Mouse (Mus musculus): Measurements from ENCODE around the gene Gm2663. TPM values are rescaled to one million over a fixed set of nuclear protein-coding genes. Genes with fewer than 3 reads are reported as not detected.
"Not testable (repeated sequence)": the region's sequence is repeated elsewhere in the genome, so short reads cannot be mapped to it uniquely, and the experiment has no call there.

Gm2663 gene
- not detected in 2 replicates for polyA plus RNA-seq (2014; fragmentation: Nextera tagmentation; extraction: Ambion mirVana)

DNA sequence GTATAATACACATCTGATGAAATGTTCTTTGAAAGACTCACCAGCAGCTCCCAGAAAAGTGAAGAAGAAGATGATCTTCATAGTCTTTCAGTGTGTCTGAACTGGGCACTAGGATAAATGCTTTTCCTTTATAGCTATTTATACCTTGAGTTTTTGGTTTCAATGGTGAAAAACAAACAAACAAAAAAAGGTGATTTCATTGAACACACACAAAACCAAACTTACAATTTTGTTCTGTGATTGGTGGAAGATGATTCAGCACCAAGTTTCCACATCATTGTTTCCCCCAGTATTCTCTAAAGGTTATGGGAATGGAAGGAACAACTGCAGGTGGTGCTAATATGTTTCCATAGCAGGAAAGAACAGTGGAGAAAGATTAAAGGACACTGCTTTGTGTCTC is at the start of gene Gm2663:
TSS of gene Gm2663 (minus strand) at position 101 of the 400 bp plus-strand sequence.
- not testable (repeated sequence) for H3K4me2 ChIP-seq; H3K36me3 ChIP-seq (ENCODE audit: control insufficient read depth, insufficient read depth, low read length); DNase-seq (ENCODE audit: low spot score); H3K9ac ChIP-seq (ENCODE audit: low read depth, low read length); H3K9me3 ChIP-seq (ENCODE audit: control insufficient read depth, low read length); H3K27me3 ChIP-seq (replicated peaks; ENCODE audit: control insufficient read depth, insufficient read depth, low read length); H3K4me1 ChIP-seq (replicated peaks; ENCODE audit: control insufficient read depth, insufficient read depth, low read length); ATAC-seq (replicated peaks; ENCODE audit: low FRiP score); H3K4me3 ChIP-seq (ENCODE audit: low read depth, low read length); H3K27ac ChIP-seq (ENCODE audit: low read depth, low read length)

DNA sequence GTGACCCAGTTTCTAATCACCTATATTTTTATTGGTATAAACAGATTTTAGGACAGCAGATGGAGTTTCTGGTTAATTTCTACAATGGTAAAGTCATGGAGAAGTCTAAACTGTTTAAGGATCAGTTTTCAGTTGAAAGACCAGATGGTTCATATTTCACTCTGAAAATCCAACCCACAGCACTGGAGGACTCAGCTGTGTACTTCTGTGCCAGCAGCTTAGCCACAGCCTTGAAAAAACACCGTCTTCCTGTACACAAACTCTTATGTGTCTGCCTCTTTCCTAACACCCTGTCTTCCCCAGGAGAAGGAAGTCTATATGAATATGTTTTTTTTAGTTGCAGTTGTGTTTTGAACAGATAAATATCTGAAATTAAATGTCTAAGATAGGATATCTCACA is 49.3 kb upstream of the Gm2663 start:
- Histone ChIP-seq H3K36me3 (ENCODE audit: control insufficient read depth, insufficient read depth, low read length) (no peaks in the 10 kb centered on the region), H3K4me3 (ENCODE audit: low read depth, low read length) (no peak overlapping the region), H3K9ac (ENCODE audit: low read depth, low read length) (no peak overlapping the region), H3K4me2 (no peak overlapping the region), H3K9me3 (ENCODE audit: control insufficient read depth, low read length) (no peaks in the 10 kb centered on the region), H3K27me3 (replicated peaks; ENCODE audit: control insufficient read depth, insufficient read depth, low read length) (no peaks in the 10 kb centered on the region), H3K4me1 (replicated peaks; ENCODE audit: control insufficient read depth, insufficient read depth, low read length) (no peaks in the 10 kb centered on the region), H3K27ac (ENCODE audit: low read depth, low read length) (no peak overlapping the region)
- 62% methylated on average over 1 of the region's 1 CpGs for WGBS
- DNase-seq (ENCODE audit: low spot score) (no peak), ATAC-seq (replicated peaks; ENCODE audit: low FRiP score) (no peak)

DNA sequence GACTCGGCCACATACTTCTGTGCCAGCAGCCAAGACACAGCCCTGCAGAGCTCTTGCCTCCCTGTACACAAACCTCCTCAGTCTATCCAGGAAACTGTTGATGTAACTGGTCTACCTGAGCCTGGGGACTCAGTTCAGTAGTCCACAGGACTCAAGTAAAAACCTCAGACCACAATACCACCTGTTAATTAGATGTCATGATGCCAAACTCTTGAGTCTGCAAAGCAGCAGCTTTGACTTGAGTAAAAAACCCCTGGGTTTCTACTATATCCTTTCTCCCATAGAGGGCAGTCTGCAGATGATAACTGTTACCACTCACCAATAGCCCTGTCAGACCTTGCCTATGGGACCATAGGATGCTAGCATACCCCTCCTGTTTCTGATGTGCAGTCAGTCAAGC is 48.7 kb upstream of the Gm2663 start:
- DNase-seq (ENCODE audit: low spot score) (no peak), ATAC-seq (replicated peaks; ENCODE audit: low FRiP score) (no peak)
- no peak overlapping the region for H3K9ac ChIP-seq (ENCODE audit: low read depth, low read length)
- 77% methylated on average over 1 of the region's 1 CpGs for WGBS
- no peaks in the 10 kb centered on the region for H3K36me3 ChIP-seq (ENCODE audit: control insufficient read depth, insufficient read depth, low read length)
- H3K27ac ChIP-seq (ENCODE audit: low read depth, low read length): no peak overlapping the region
- H3K27me3 ChIP-seq (replicated peaks; ENCODE audit: control insufficient read depth, insufficient read depth, low read length): no peaks in the 10 kb centered on the region
- H3K4me2 ChIP-seq: no peak overlapping the region
- no peaks in the 10 kb centered on the region for H3K9me3 ChIP-seq (ENCODE audit: control insufficient read depth, low read length)
- no peaks in the 10 kb centered on the region for H3K4me1 ChIP-seq (replicated peaks; ENCODE audit: control insufficient read depth, insufficient read depth, low read length)
- no peak overlapping the region for H3K4me3 ChIP-seq (ENCODE audit: low read depth, low read length)

DNA sequence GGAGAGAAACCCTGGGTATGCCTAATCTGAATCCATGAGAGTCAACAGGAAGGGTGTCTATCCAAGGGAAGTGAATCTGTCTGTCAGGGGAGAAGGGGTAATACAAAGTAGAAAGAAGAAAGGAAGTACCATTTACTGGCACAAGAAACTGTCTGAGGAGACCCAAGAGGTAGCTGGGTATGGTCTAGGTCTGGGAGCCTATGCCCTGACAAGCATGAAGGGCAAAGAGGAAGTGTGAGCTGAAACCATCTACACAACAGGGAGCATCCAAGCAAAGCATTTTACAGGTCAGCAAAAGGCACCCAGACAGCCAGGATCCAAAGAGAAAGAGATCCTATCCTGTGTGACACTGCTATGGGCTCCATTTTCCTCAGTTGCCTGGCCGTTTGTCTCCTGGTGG is 47.9 kb upstream of the Gm2663 start:
- WGBS: 76% methylated on average over 1 of the region's 1 CpGs
- no peak overlapping the region for H3K27ac ChIP-seq (ENCODE audit: low read depth, low read length)
- DNase-seq (ENCODE audit: low spot score): no peak
- no peaks in the 10 kb centered on the region for H3K36me3 ChIP-seq (ENCODE audit: control insufficient read depth, insufficient read depth, low read length)
- no peaks in the 10 kb centered on the region for H3K9me3 ChIP-seq (ENCODE audit: control insufficient read depth, low read length)
- H3K4me1 ChIP-seq (replicated peaks; ENCODE audit: control insufficient read depth, insufficient read depth, low read length): no peaks in the 10 kb centered on the region
- H3K9ac ChIP-seq (ENCODE audit: low read depth, low read length): no peak overlapping the region
- H3K4me2 ChIP-seq: no peak overlapping the region
- ATAC-seq (replicated peaks; ENCODE audit: low FRiP score): no peak
- no peaks in the 10 kb centered on the region for H3K27me3 ChIP-seq (replicated peaks; ENCODE audit: control insufficient read depth, insufficient read depth, low read length)
- H3K4me3 ChIP-seq (ENCODE audit: low read depth, low read length): no peak overlapping the region

DNA sequence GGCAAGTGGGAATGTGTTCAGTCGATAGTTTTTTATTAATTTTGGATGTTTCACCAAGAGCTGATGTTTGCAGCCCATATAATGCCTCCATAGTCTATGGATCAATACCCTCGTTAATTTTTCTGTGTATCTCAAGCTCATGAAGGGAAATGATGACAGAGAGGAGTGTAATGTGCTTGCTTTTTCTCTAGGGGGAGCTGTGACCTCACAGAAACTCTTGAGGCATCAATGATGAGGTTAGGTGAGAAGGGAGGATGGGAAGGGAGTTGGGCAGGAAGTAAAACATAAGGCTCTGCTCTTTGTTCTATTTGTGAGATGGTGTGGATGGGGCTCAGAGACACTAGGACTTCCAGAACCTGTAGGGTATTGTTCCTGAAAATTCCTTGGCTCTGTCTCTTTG is 47.3 kb upstream of the Gm2663 start:
- 52% methylated on average over 2 of the region's 2 CpGs for WGBS
- H3K4me2 ChIP-seq: no peak overlapping the region
- DNase-seq (ENCODE audit: low spot score) (no peak), ATAC-seq (replicated peaks; ENCODE audit: low FRiP score) (no peak)
- H3K36me3 ChIP-seq (ENCODE audit: control insufficient read depth, insufficient read depth, low read length): no peaks in the 10 kb centered on the region
- no peaks in the 10 kb centered on the region for H3K4me1 ChIP-seq (replicated peaks; ENCODE audit: control insufficient read depth, insufficient read depth, low read length)
- no peaks in the 10 kb centered on the region for H3K27me3 ChIP-seq (replicated peaks; ENCODE audit: control insufficient read depth, insufficient read depth, low read length)
- H3K9ac ChIP-seq (ENCODE audit: low read depth, low read length): no peak overlapping the region
- H3K27ac ChIP-seq (ENCODE audit: low read depth, low read length): no peak overlapping the region
- no peaks in the 10 kb centered on the region for H3K9me3 ChIP-seq (ENCODE audit: control insufficient read depth, low read length)
- H3K4me3 ChIP-seq (ENCODE audit: low read depth, low read length): no peak overlapping the region

DNA sequence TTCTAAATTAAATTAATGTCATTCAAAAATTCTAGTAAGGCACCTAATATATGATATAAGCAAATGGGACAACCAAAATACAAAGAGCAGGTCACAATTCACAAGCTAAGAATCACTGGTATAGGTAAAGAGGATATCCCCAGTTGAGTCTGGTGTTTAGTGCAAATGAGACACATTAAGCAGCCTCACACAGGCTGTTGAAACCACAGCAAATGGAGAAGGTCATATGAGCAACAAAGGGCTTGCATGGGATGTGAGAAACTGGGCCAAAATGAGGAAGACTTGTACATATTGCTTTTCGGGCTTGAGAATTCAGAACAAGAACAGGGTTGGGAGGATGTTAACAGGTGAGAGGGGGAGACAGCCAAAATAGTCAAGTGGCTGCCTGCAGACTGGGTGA is 45.5 kb upstream of the Gm2663 start:
- Histone ChIP-seq H3K27me3 (replicated peaks; ENCODE audit: control insufficient read depth, insufficient read depth, low read length) (no peaks in the 10 kb centered on the region), H3K4me1 (replicated peaks; ENCODE audit: control insufficient read depth, insufficient read depth, low read length) (no peaks in the 10 kb centered on the region), H3K27ac (ENCODE audit: low read depth, low read length) (no peak overlapping the region), H3K4me3 (ENCODE audit: low read depth, low read length) (no peak overlapping the region), H3K9ac (ENCODE audit: low read depth, low read length) (no peak overlapping the region), H3K36me3 (ENCODE audit: control insufficient read depth, insufficient read depth, low read length) (no peaks in the 10 kb centered on the region), H3K4me2 (no peak overlapping the region), H3K9me3 (ENCODE audit: control insufficient read depth, low read length) (no peaks in the 10 kb centered on the region)
- ATAC-seq (replicated peaks; ENCODE audit: low FRiP score) (no peak), DNase-seq (ENCODE audit: low spot score) (no peak)
- WGBS: 65% methylated on average over 1 of the region's 1 CpGs

DNA sequence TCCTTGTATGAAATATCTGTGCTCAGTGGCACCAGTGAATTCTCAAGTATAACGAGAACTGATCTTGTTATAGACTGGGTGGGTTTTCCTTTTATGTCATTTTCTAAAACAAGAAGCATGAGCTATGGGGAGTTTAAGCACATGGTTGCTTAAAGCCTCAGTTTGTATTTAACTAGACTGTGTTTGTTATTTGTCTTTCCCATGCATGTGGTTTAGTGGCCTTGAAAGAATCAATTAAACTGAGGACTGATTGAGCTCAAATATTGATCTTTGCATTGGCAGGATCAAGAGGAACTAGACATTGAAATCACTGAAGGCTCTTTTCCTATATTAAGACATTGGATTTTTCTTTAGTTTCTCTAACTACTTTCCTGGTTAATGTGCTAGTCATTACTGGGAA is 45.0 kb upstream of the Gm2663 start:
- H3K4me3 ChIP-seq (ENCODE audit: low read depth, low read length): no peak overlapping the region
- ATAC-seq (replicated peaks; ENCODE audit: low FRiP score) (no peak), DNase-seq (ENCODE audit: low spot score) (no peak)
- no peaks in the 10 kb centered on the region for H3K27me3 ChIP-seq (replicated peaks; ENCODE audit: control insufficient read depth, insufficient read depth, low read length)
- no peak overlapping the region for H3K27ac ChIP-seq (ENCODE audit: low read depth, low read length)
- H3K9ac ChIP-seq (ENCODE audit: low read depth, low read length): no peak overlapping the region
- H3K4me2 ChIP-seq: no peak overlapping the region
- H3K36me3 ChIP-seq (ENCODE audit: control insufficient read depth, insufficient read depth, low read length): no peaks in the 10 kb centered on the region
- H3K4me1 ChIP-seq (replicated peaks; ENCODE audit: control insufficient read depth, insufficient read depth, low read length): no peaks in the 10 kb centered on the region
- 67% methylated on average over 1 of the region's 1 CpGs for whole genome bisulfite sequencing
- H3K9me3 ChIP-seq (ENCODE audit: control insufficient read depth, low read length): no peaks in the 10 kb centered on the region

DNA sequence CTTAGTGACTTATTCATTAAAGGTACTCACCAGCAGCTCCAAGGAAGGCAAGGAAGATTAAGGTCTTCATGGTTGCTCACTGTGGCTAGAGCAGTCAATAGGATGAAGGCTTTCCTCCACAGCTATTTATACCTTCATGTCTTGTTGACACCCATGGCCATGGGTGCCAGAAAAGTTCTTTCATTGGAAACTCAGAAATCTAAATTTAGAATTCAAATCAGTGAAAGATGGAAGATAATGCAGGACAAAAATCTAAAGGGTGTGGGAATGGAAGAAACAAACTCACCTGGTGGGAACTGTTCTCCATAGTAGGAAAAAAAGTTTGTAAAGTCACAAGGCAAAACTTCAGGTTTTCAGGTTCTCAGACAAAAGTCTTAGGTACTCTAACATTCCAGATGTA is 36.1 kb upstream of the Gm2663 start, which contains the start of gene 2210010C04Rik:
TSS of gene 2210010C04Rik (minus strand) at position 101 of the 400 bp plus-strand sequence.
- H3K4me3 ChIP-seq (ENCODE audit: low read depth, low read length): no peak within 1 kb of the TSS
- no peaks in the 10 kb centered on the region for H3K4me1 ChIP-seq (replicated peaks; ENCODE audit: control insufficient read depth, insufficient read depth, low read length)
- ATAC-seq (replicated peaks; ENCODE audit: low FRiP score) (no peak), DNase-seq (ENCODE audit: low spot score) (no peak)
- no peaks in the 10 kb centered on the region for H3K9me3 ChIP-seq (ENCODE audit: control insufficient read depth, low read length)
- no peak within 1 kb of the TSS for H3K27ac ChIP-seq (ENCODE audit: low read depth, low read length)
- no peak within 1 kb of the TSS for H3K9ac ChIP-seq (ENCODE audit: low read depth, low read length)
- H3K27me3 ChIP-seq (replicated peaks; ENCODE audit: control insufficient read depth, insufficient read depth, low read length): no peaks in the 10 kb centered on the region
- H3K4me2 ChIP-seq: no peak within 1 kb of the TSS
- H3K36me3 ChIP-seq (ENCODE audit: control insufficient read depth, insufficient read depth, low read length): no peaks in the 10 kb centered on the region

DNA sequence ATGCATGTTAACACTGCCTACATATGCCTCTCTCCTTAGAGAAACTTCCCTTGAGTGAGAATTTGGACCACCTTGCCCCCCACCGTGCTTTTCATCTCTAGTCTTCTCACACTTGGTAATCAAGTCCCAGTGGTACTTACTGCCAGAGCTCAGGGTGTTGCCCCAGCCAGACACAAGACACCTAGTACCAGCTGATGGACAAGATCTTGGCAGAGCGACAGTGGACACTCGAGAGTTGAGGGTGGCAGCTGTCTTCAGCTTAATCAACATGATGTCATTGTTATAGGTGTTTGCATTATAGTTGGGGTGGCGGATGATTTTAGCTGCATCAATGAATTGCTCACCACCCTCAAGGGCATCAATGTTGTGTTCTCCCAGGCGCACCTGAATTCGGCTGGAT is 33.5 kb upstream of the Gm2663 start:
- Histone ChIP-seq H3K4me3 (ENCODE audit: low read depth, low read length) (no peak overlapping the region), H3K9me3 (ENCODE audit: control insufficient read depth, low read length) (no peaks in the 10 kb centered on the region)

More for the DNA sequence above, 33.5 kb upstream of the Gm2663 start:
- Histone ChIP-seq H3K4me2 (no peak overlapping the region), H3K9ac (ENCODE audit: low read depth, low read length) (no peak overlapping the region), H3K27me3 (replicated peaks; ENCODE audit: control insufficient read depth, insufficient read depth, low read length) (no peaks in the 10 kb centered on the region), H3K36me3 (ENCODE audit: control insufficient read depth, insufficient read depth, low read length) (no peaks in the 10 kb centered on the region), H3K4me1 (replicated peaks; ENCODE audit: control insufficient read depth, insufficient read depth, low read length) (no peaks in the 10 kb centered on the region), H3K27ac (ENCODE audit: low read depth, low read length) (no peak overlapping the region)
- WGBS: 82% methylated on average over 6 of the region's 6 CpGs
- no peak for ATAC-seq (replicated peaks; ENCODE audit: low FRiP score)
- no peak for DNase-seq (ENCODE audit: low spot score)
